23 mouse cellular contexts compared by ENCODE assay signal in the genomic region with DNA sequence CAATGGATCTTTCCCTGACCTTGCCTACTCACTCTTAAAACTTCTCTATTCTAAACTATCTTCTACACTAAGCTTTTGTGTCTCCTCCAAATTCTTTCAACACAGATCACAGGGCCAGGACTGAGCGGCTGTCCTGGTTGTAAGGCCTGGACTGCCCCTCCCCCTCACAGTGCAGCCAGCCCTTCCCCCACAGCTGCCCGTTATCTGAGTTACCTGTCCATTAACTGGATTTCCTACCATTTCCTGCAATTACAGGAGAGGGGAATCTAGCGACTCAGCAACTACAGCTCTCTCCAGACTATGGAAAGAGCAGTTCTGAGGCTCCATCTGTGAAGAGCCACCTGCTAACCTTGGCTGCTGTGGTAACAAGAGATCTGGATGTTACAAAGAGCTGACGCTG. TPM values are rescaled to one million over a fixed set of nuclear protein-coding genes. Genes with fewer than 3 reads are reported as not detected.
"Had no signal": no experiment of that assay in that cellular context is flagged by ENCODE, and none has a peak within 500 bp of the region (broad histone marks: within the 10 kb centered on the region; RNA-seq: fewer than 3 reads in every experiment).

No protein-coding gene starts in this region.

- DNase-seq: lung, adult 18-20 months; lung, embryonic 14.5 days; lung, postnatal 10 days; lung, postnatal 4 days; midbrain, embryonic 14.5 days; retina, postnatal 1 day; right cerebral cortex, adult 18-20 months; right cerebral cortex, postnatal 14 days; thymus, adult 2 months; thymus, postnatal 25 days; thymus, postnatal 4 days had no signal

- H3K9ac ChIP-seq: lung, embryonic 14.5 days; midbrain, embryonic 12.5 days; neural tube, embryonic 13.5 days; neural tube, embryonic 15.5 days; stomach, embryonic 15.5 days had no signal

- H3K9me3 ChIP-seq: midbrain, embryonic 10.5 days; midbrain, embryonic 12.5 days; neural tube, embryonic 13.5 days; neural tube, embryonic 15.5 days; stomach, embryonic 15.5 days had no signal

- H3K4me2 ChIP-seq: lung, embryonic 14.5 days; midbrain, embryonic 12.5 days; neural tube, embryonic 13.5 days; neural tube, embryonic 15.5 days; stomach, embryonic 15.5 days had no signal

- H3K4me3 ChIP-seq: midbrain, embryonic 10.5 days; midbrain, embryonic 12.5 days; myocyte; neural tube, embryonic 13.5 days; neural tube, embryonic 15.5 days; stomach, embryonic 15.5 days had no signal

- H3K4me1 ChIP-seq: midbrain, embryonic 12.5 days; stomach, embryonic 15.5 days had no signal

- H3K27ac ChIP-seq: midbrain, embryonic 10.5 days; midbrain, embryonic 12.5 days; neural tube, embryonic 13.5 days; neural tube, embryonic 15.5 days; stomach, embryonic 15.5 days; stomach, postnatal 0 days had no signal

- H3K27me3 ChIP-seq: neural tube, embryonic 13.5 days; neural tube, embryonic 15.5 days; stomach, embryonic 15.5 days had no signal

- ATAC-seq: midbrain, embryonic 16.5 days had no signal

RNA-seq across cellular contexts. Expression of a gene that starts 43.5 kb away (rescaled TPM):
- total RNA-seq: megakaryocyte, adult 5-6 weeks; megakaryocyte-erythroid progenitor cell, adult 5-6 weeks had no signal
- polyA plus RNA-seq: lung, embryonic 14.5 days; lung, embryonic 16.5 days; myocyte; stomach, postnatal 0 days; urinary bladder, adult 2 months had no signal
